Mouse (Mus musculus): Measurements from ENCODE around the gene Phldb2. TPM values are rescaled to one million over a fixed set of nuclear protein-coding genes. Genes with fewer than 3 reads are reported as not detected.

Phldb2 gene
- total RNA-seq (2021), result 1 to 10 TPM; 7.0 to 9.7 TPM
- long read RNA-seq, experiment 1, partial matches to known transcripts, result 1 of 5 reads
- long read RNA-seq, experiment 1, other reads (novel, unspliced or antisense), result 4 of 5 reads
- long read RNA-seq, experiment 2, partial matches to known transcripts, result 1 of 4 reads
- long read RNA-seq, experiment 2, other reads (novel, unspliced or antisense), result 3 of 4 reads

GRCm38 (mm10) chr16:45953394-45953793, at the start of gene Phldb2:
Phldb2 (minus strand) TSS chr16:45953598.
- no peak for DNase-seq (ENCODE audit: low spot score in 2 of 2)
- intact Hi-C loops (cut with DNase I), result no loop called here

- DNase-seq (ENCODE audit: low spot score in 2 of 2), result peak; percentile 27 to 61
- intact Hi-C loops (cut with DNase I), result no loop called here
Observed at GRCm38 (mm10) chr16:46001550-46002166, 48.3 kb upstream of the Phldb2 start.

GRCm38 (mm10) chr16:46000976-46001375, 47.6 kb upstream of the Phldb2 start:
- intact Hi-C loops (cut with DNase I), result no loop called here
- DNase-seq (ENCODE audit: low spot score in 2 of 2), result no peak

- DNase-seq (ENCODE audit: low spot score in 2 of 2), result peak in 1 of 2 experiments; percentile 35
- intact Hi-C loops (cut with DNase I), result loop anchor here (10.0 kb wide), 1 partner anchor 105 kb away; no protein-coding TSS in a partner anchor
Observed at GRCm38 (mm10) chr16:45999374-46000191, 46.2 kb upstream of the Phldb2 start.

GRCm38 (mm10) chr16:45998231-45998630, 44.8 kb upstream of the Phldb2 start:
- no peak for DNase-seq (ENCODE audit: low spot score in 2 of 2)
- intact Hi-C loops (cut with DNase I), result loop anchor here (10.0 kb wide), 1 partner anchor 107 kb away; no protein-coding TSS in a partner anchor

- no peak for DNase-seq (ENCODE audit: low spot score in 2 of 2)
- intact Hi-C loops (cut with DNase I), result loop anchor here (10.0 kb wide), 1 partner anchor 114 kb away; no protein-coding TSS in a partner anchor
Observed at GRCm38 (mm10) chr16:45990901-45991676, 37.7 kb upstream of the Phldb2 start.

GRCm38 (mm10) chr16:45986236-45986635, 32.8 kb upstream of the Phldb2 start:
- no peak for DNase-seq (ENCODE audit: low spot score in 2 of 2)
- intact Hi-C loops (cut with DNase I), result no loop called here

GRCm38 (mm10) chr16:45984610-45985606, 31.5 kb upstream of the Phldb2 start:
- intact Hi-C loops (cut with DNase I), result no loop called here
- no peak for DNase-seq (ENCODE audit: low spot score in 2 of 2)

- intact Hi-C loops (cut with DNase I), result loop anchor here (5.0 kb wide), 1 partner anchor 46 kb away; no protein-coding TSS in a partner anchor
- no peak for DNase-seq (ENCODE audit: low spot score in 2 of 2)
Observed at GRCm38 (mm10) chr16:45976251-45976650, 22.9 kb upstream of the Phldb2 start.

- DNase-seq (ENCODE audit: low spot score in 2 of 2), result no peak
- intact Hi-C loops (cut with DNase I), result no loop called here
Observed at GRCm38 (mm10) chr16:45973959-45974686, 20.7 kb upstream of the Phldb2 start.

- intact Hi-C loops (cut with DNase I), result no loop called here
- peak in 1 of 2 experiments; percentile 38 for DNase-seq (ENCODE audit: low spot score in 2 of 2)
Observed at GRCm38 (mm10) chr16:45970187-45970586, 16.8 kb upstream of the Phldb2 start.

GRCm38 (mm10) chr16:45968716-45969115, 15.3 kb upstream of the Phldb2 start:
- intact Hi-C loops (cut with DNase I), result no loop called here
- DNase-seq (ENCODE audit: low spot score in 2 of 2), result no peak

- DNase-seq (ENCODE audit: low spot score in 2 of 2), result peak; percentile 69 to 81
- intact Hi-C loops (cut with DNase I), result loop anchor here (2.0 kb wide), 2 partner anchors 123 to 211 kb away; no protein-coding TSS in a partner anchor
Observed at GRCm38 (mm10) chr16:45967471-45967870, 14.1 kb upstream of the Phldb2 start.

GRCm38 (mm10) chr16:45966604-45967003, 13.2 kb upstream of the Phldb2 start:
- no peak for DNase-seq (ENCODE audit: low spot score in 2 of 2)
- intact Hi-C loops (cut with DNase I), result loop anchor here (2.0 kb wide), 2 partner anchors 122 to 210 kb away; no protein-coding TSS in a partner anchor

GRCm38 (mm10) chr16:45964777-45965176, 11.4 kb upstream of the Phldb2 start:
- intact Hi-C loops (cut with DNase I), result no loop called here
- no peak for DNase-seq (ENCODE audit: low spot score in 2 of 2)

GRCm38 (mm10) chr16:45963837-45964236, 10.4 kb upstream of the Phldb2 start:
- intact Hi-C loops (cut with DNase I), result no loop called here

GRCm38 (mm10) chr16:45963088-45963487, 9.7 kb upstream of the Phldb2 start:
- DNase-seq (ENCODE audit: low spot score in 2 of 2), result no peak
- intact Hi-C loops (cut with DNase I), result no loop called here

More at GRCm38 (mm10) chr16:45963837-45964236, 10.4 kb upstream of the Phldb2 start:
- DNase-seq (ENCODE audit: low spot score in 2 of 2), result no peak
